Mouse (Mus musculus): ENCODE results near the gene Ikzf4. TPM values are rescaled to one million over a fixed set of nuclear protein-coding genes. Genes with fewer than 3 reads are reported as not detected.
"Not testable (repeated sequence)": the region's sequence is repeated elsewhere in the genome, so short reads cannot be mapped to it uniquely, and the experiment has no call there.

Gene Ikzf4
- polyA plus RNA-seq, 1 experiment from 2014 or later, result 8.7 TPM

DNA sequence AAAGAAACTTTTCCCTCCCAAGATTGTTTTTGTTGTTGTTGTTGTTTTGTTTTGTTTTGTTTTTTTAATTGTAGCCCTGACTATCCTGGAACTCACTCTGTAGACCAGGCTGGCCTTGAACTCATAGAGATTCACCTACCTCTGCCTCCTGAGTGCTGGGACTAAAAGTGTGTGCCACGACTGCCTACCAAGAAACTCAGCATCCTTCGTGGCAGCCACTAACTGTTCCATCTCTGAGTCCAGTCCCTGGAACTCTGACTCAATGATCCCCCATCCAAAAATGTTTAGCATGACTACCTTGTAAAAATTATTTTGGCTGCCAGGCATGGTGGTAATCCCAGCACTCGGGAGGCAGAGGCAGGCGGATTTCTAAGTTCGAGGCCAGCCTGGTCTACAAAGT lies 26.6 kb downstream of the Ikzf4 start:
- not testable (repeated sequence) for H3K4me1 ChIP-seq; H3K27me3 ChIP-seq; H3K9ac ChIP-seq; H3K4me2 ChIP-seq (replicated peaks); H3K27ac ChIP-seq; ATAC-seq (ENCODE audit: low FRiP score); H3K4me3 ChIP-seq; H3K9me3 ChIP-seq (replicated peaks)
- peaks cover 14% of the 10 kb centered on the region for H3K36me3 ChIP-seq
- 89% methylated on average over 5 of the region's 5 CpGs for WGBS

DNA sequence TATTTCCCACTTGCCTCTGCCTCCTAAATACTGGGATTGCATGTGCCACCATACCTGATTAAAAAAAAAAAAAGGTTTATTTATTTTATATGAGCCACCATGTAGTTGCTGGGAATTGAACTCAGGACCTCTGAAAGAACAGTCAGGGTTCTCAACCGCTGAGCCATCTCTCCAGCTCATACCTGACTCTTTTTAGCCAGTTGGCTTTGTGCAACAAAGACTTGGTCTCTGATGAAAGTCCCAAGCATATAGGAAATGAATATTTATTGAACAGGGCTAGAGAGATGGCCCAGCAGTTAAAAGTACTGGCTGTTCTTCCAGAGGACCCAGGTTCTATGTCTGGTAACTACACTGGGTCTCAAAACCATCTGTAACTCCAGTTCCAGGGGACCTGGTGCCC lies 27.2 kb downstream of the Ikzf4 start:
- Histone ChIP-seq H3K27me3 (no peaks in the 10 kb centered on the region; the same call in 1 of the 2 replicates), H3K9ac (no peak overlapping the region), H3K4me1 (no peaks in the 10 kb centered on the region), H3K27ac (no peak overlapping the region), H3K9me3 (replicated peaks) (no peaks in the 10 kb centered on the region), H3K36me3 (peaks cover 8% of the 10 kb centered on the region), H3K4me3 (no peak overlapping the region), H3K4me2 (replicated peaks) (no peak overlapping the region)
- WGBS, result 86% methylated on average over 1 of the region's 1 CpGs
- no peak for ATAC-seq (ENCODE audit: low FRiP score)

DNA sequence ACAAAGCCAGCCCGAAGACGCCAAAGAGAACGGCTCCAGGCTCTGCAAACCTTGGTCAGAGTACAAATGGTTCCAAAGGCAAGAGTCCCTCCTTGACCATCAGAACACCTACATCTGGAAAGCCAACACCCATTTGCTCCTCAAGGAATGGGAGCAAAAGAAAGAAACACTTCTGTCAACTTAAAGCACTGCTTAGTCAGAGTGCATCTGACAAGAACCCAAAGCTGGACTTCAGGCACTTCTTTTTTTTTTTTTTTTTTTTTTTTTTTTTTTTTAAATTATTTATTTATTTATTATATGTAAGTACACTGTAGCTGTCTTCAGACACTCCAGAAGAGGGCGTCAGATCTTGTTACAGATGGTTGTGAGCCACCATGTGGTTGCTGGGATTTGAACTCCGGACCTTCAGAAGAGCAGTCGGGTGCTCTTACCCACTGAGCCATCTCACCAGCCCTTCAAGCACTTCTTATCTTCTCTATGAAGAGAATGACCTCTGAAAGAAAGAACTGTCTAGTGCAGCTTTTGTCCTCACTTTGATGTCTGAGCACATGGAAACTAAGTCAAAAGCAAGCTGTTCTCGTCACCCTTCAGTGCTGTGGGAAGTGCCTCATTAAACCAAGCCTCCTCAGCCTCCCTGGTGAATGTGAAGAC lies 29.9 kb downstream of the Ikzf4 start:
- not testable (repeated sequence) for H3K9ac ChIP-seq; ATAC-seq (ENCODE audit: low FRiP score); H3K9me3 ChIP-seq (replicated peaks); H3K4me3 ChIP-seq; H3K36me3 ChIP-seq; H3K27me3 ChIP-seq; H3K4me1 ChIP-seq; H3K4me2 ChIP-seq (replicated peaks); H3K27ac ChIP-seq
- WGBS, result 86% methylated on average over 6 of the region's 7 CpGs

DNA sequence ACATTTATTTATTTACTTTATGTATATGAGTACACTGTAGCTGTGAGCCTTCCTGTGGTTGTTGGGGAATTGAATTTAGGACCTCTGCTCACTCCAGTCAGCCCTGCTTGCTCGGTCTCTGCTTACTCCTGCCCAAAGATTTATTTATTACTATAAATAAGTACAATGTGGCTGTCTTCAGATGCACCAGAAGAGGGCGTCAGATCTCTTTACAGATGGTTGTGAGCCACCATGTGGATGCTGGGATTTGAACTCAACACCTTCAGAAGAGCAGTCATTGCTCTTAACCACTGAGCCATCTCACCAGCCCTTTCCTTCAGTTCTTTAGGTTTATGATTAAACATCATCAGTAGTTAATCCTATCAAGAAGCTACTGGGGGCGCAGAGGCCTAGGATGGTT lies 30.9 kb downstream of the Ikzf4 start:
- WGBS, result 62% methylated on average over 3 of the region's 3 CpGs
- H3K9me3 ChIP-seq (replicated peaks), result no peaks in the 10 kb centered on the region
- H3K4me3 ChIP-seq, result no peak overlapping the region
- H3K4me1 ChIP-seq, result no peaks in the 10 kb centered on the region
- H3K4me2 ChIP-seq (replicated peaks), result no peak overlapping the region
- H3K36me3 ChIP-seq, result no peaks in the 10 kb centered on the region
- H3K27ac ChIP-seq, result no peak overlapping the region
- no peak overlapping the region for H3K9ac ChIP-seq
- ATAC-seq (ENCODE audit: low FRiP score), result no peak
- no peaks in the 10 kb centered on the region; the same call in 1 of the 2 replicates for H3K27me3 ChIP-seq

DNA sequence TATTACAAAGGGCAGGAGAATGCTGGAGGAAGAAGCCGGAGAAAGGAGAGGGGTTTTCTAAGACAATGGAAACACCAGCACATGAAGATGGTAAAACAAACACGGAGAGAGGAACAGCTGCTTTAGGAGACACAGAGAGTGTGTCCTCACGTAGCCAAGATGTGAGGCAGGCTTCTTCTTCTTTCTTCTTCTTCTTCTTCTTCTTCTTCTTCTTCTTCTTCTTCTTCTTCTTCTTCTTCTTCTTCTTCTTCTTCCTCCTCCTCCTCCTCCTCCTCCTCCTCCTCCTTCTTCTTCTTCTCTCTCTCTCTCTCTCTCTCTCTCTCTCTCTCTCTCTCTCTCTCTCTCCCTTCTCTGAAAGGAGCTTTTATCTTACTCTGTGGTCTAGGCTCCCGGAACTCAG lies 32.0 kb downstream of the Ikzf4 start:
- H3K4me1 ChIP-seq; H3K9ac ChIP-seq; H3K9me3 ChIP-seq (replicated peaks); H3K27ac ChIP-seq; H3K36me3 ChIP-seq; H3K4me2 ChIP-seq (replicated peaks); H3K4me3 ChIP-seq; H3K27me3 ChIP-seq; ATAC-seq (ENCODE audit: low FRiP score): not testable (repeated sequence)
- 61% methylated on average over 4 of the region's 4 CpGs for WGBS

DNA sequence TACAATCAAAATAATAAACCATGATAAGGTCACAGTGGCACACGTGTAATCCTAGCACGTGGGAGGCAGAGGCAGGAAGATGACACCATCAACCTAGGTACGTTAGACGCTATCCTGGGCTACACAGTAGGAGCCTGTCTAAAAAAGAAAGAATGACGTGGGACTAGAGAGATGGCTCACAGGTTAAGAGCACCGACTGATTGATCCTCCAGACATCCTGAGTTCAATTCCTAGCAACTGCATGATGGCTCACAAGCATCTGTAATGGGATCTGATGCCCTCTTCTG lies 32.7 kb downstream of the Ikzf4 start:
- no peaks in the 10 kb centered on the region; the same call in 1 of the 2 replicates for H3K27me3 ChIP-seq
- H3K4me2 ChIP-seq (replicated peaks), result no peak overlapping the region
- 41% methylated on average over 6 of the region's 6 CpGs for WGBS

DNA sequence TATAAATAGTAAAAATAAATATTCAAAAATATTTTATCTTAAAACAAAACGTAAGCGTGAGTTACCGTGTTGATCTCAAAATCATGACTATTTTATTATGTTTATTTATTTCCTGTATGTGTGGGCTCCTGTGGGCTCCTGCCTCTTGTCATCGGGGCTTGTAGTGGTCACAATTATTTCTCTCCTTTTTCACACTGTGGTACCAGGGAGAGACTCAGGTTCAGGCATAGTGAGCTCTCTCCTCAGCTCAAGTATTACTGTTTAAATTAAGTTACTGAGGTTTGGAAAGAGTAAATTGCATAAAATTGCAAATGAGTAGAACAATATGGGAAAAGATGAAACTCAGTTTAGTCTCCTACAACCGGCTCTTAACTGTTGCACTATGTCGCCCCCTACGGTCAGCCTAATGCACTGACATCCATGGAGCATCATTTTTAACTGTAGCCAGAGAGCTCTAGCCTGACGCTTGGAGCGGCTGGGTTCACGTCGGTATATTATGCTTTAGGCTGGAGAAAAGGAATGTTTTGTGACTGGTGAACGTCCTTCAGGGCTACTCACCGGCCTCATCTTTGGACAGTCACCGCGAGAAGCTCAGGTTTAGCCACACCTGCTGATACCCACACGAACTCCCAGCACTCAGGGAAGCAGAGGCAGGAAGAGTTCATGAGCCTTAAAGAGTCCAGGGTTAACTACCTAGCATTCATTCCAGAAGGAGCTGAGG lies 33.2 kb downstream of the Ikzf4 start:
- H3K9me3 ChIP-seq (replicated peaks), result no peaks in the 10 kb centered on the region
- H3K9ac ChIP-seq, result no peak overlapping the region
- 18% methylated on average over 16 of the region's 16 CpGs for WGBS
- H3K27ac ChIP-seq, result no peak overlapping the region
- peak; percentile 58; the same call in 1 of the 2 replicates for ATAC-seq (ENCODE audit: low FRiP score)
- H3K36me3 ChIP-seq, result no peaks in the 10 kb centered on the region
- H3K27me3 ChIP-seq, result no peaks in the 10 kb centered on the region; the same call in 1 of the 2 replicates
- H3K4me1 ChIP-seq, result no peaks in the 10 kb centered on the region
- H3K4me3 ChIP-seq, result no peak overlapping the region
- H3K4me2 ChIP-seq (replicated peaks), result no peak overlapping the region; the same call in 1 of the 2 replicates

More for the DNA sequence above, 32.7 kb downstream of the Ikzf4 start:
- no peak overlapping the region for H3K4me3 ChIP-seq
- no peak overlapping the region for H3K9ac ChIP-seq
- no peak for ATAC-seq (ENCODE audit: low FRiP score)
- no peaks in the 10 kb centered on the region for H3K36me3 ChIP-seq
- no peaks in the 10 kb centered on the region for H3K9me3 ChIP-seq (replicated peaks)
- no peaks in the 10 kb centered on the region for H3K4me1 ChIP-seq
- no peak overlapping the region for H3K27ac ChIP-seq

DNA sequence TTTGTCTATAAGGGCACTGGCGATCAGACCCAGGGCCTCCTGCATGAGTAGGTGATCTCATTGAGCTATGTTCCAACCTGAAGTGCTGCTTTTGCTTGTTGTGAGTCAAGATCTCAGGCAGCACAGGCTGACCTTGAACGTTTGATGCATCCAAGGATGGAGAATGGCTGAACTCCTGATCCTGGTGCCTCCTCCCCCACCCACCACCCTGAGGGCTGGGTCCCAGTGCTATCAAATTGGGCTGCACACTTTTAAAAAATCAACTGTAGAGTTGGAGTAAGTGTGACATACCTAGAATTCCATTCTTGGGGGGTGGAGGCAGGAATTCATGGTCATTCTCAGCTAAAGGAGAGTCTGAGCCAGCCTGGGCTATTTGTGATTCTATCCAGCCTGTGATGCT lies 39.3 kb downstream of the Ikzf4 start:
- Histone ChIP-seq H3K4me3 (no peak overlapping the region), H3K9ac (no peak overlapping the region), H3K4me1 (no peaks in the 10 kb centered on the region), H3K27ac (no peak overlapping the region), H3K27me3 (no peaks in the 10 kb centered on the region), H3K4me2 (replicated peaks) (no peak overlapping the region), H3K9me3 (replicated peaks) (no peaks in the 10 kb centered on the region), H3K36me3 (no peaks in the 10 kb centered on the region)
- 58% methylated on average over 2 of the region's 2 CpGs for WGBS
- ATAC-seq (ENCODE audit: low FRiP score), result no peak

DNA sequence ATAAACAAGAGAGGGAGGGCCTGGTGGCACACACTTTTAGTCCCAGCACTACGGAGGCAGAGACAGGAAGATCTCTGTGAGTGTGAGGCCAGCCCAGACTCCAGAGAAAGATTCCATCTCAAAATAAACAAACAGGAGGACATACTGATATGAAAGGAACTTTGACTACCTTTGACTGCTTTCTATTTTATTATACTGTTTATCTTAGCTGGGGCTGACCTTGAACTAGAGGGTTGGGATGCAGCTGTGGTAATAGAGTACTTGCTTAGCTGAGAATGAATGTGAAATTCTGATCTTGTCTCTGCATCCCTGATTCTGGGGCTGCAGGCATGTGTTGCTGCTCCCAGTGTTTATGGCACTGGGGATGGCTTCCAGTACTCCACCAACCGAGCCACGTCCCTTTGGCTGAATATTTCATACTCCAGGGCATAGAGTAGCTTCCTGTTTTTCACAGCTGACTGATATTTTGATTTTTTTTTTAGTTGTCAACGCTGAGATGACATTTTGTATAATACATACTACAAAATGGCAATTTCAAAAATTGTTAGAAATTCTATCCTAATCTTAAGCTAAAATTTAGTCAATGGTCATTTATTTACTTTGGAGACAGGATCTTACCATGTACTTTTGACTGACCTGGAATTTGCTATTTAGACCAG lies 43.2 kb downstream of the Ikzf4 start:
- WGBS, result 95% methylated on average over 4 of the region's 4 CpGs
- H3K27me3 ChIP-seq, result no peaks in the 10 kb centered on the region
- no peak for ATAC-seq (ENCODE audit: low FRiP score)
- H3K27ac ChIP-seq, result no peak overlapping the region
- H3K9me3 ChIP-seq (replicated peaks), result no peaks in the 10 kb centered on the region
- no peaks in the 10 kb centered on the region for H3K4me1 ChIP-seq
- H3K4me3 ChIP-seq, result no peak overlapping the region
- H3K4me2 ChIP-seq (replicated peaks), result no peak overlapping the region
- no peak overlapping the region for H3K9ac ChIP-seq
- H3K36me3 ChIP-seq, result no peaks in the 10 kb centered on the region

DNA sequence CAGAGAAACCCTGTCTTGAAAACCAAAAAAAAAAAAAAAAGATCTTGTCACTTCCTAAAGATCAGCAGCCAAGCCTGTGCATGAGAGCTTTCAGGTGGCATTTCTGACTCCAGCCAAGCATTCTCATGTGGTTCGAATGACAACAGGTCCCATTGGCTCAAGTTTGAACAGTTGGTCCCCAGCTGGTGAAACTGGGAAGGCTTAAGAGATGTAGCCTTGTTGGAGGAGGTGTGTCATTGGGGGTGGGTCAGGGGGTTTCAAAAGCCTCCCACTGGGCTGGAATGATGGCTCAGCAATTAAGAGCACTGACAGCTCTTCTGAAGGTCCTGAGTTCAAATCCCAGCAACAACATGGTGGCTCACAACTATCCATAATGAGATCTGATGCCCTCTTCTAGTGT lies 44.3 kb downstream of the Ikzf4 start:
- no peak overlapping the region for H3K27ac ChIP-seq
- no peaks in the 10 kb centered on the region for H3K27me3 ChIP-seq
- no peaks in the 10 kb centered on the region for H3K4me1 ChIP-seq
- H3K9ac ChIP-seq, result no peak overlapping the region
- no peak for ATAC-seq (ENCODE audit: low FRiP score)
- H3K36me3 ChIP-seq, result no peaks in the 10 kb centered on the region
- no peak overlapping the region for H3K4me3 ChIP-seq
- H3K4me2 ChIP-seq (replicated peaks), result no peak overlapping the region
- no peaks in the 10 kb centered on the region for H3K9me3 ChIP-seq (replicated peaks)
- WGBS, result 79% methylated on average over 1 of the region's 1 CpGs

DNA sequence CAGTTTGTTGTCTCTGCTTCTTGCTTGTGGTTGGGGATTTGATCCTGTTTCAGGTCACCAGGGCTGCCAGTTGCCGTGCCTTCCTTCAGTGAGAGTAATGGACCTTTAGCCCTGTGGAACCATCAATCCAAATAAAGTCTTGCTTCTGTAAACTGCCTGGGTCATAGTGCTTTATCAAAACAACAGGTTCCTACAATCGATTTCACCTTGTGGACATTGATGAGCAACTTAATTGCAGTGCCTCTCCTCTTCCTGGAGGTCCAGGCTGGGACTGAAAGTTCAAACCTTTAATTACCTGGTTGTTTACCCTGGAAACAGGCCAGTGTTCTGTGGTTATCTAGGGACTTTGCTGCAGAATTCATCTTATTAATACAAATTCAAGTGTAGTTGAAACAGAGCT lies 47.3 kb downstream of the Ikzf4 start:
- Histone ChIP-seq H3K36me3 (no peaks in the 10 kb centered on the region), H3K9ac (no peak overlapping the region), H3K27ac (no peak overlapping the region), H3K4me3 (no peak overlapping the region), H3K4me1 (no peaks in the 10 kb centered on the region), H3K9me3 (replicated peaks) (no peaks in the 10 kb centered on the region), H3K4me2 (replicated peaks) (no peak overlapping the region), H3K27me3 (no peaks in the 10 kb centered on the region)
- no peak for ATAC-seq (ENCODE audit: low FRiP score)
- WGBS, result 87% methylated on average over 2 of the region's 2 CpGs

DNA sequence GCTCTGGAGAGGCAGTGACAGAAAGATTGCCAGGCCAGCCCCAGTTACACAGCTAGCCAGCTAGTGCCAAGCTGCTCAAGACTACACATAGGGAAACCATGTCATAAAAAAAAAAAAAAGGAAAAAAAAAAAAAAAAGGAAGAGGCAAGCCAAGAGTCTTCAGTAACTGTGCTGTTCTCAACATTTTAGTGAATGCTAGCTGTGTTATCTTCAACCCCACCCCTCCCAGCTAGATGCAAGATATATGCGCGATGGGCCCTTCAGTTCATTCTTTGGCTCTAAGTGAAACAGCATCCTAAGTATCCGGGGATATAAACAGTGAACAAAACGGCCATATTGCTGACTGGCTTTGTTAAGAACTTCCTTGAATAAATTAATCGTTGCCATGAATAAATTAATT lies 53.0 kb downstream of the Ikzf4 start:
- no peak overlapping the region for H3K4me2 ChIP-seq (replicated peaks)
- 72% methylated on average over 5 of the region's 5 CpGs for WGBS
- H3K27ac ChIP-seq, result no peak overlapping the region
- no peak overlapping the region for H3K9ac ChIP-seq
- H3K4me1 ChIP-seq, result peaks cover 9% of the 10 kb centered on the region
- H3K4me3 ChIP-seq, result no peak overlapping the region
- peaks cover 25% of the 10 kb centered on the region for H3K27me3 ChIP-seq
- no peak for ATAC-seq (ENCODE audit: low FRiP score)
- H3K36me3 ChIP-seq, result no peaks in the 10 kb centered on the region
- H3K9me3 ChIP-seq (replicated peaks), result no peaks in the 10 kb centered on the region

DNA sequence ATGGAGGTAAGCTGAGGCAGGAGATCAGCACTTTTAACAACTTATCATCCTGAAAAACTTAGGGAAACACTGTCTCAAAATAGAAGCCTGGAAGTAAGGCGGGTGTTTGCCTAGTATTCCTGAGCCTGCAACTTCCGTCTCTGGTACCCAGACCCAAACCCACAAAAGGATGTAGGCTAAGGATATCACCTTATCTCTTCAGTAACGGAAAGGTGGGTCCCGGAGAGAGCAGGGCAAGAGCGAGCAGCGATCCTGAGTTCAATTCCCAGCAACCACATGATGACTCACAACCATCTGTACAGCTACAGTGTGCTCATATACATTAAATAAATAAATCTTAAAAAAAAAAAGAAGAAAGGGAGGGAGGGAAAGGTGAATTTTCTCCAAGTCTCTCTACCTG lies 54.4 kb downstream of the Ikzf4 start:
- H3K36me3 ChIP-seq, result no peaks in the 10 kb centered on the region
- no peak for ATAC-seq (ENCODE audit: low FRiP score)
- peaks cover 38% of the 10 kb centered on the region for H3K27me3 ChIP-seq
- no peak overlapping the region for H3K4me2 ChIP-seq (replicated peaks)
- no peak overlapping the region for H3K9ac ChIP-seq
- 91% methylated on average over 6 of the region's 6 CpGs for WGBS
- H3K4me1 ChIP-seq, result peaks cover 9% of the 10 kb centered on the region
- H3K4me3 ChIP-seq, result no peak overlapping the region
- H3K9me3 ChIP-seq (replicated peaks), result no peaks in the 10 kb centered on the region
- H3K27ac ChIP-seq, result no peak overlapping the region
